Mouse (Mus musculus) liver, embryonic 12.5 days (tissue): ENCODE measurements around the gene Itgbl1. TPM values are rescaled to one million over a fixed set of nuclear protein-coding genes. Genes with fewer than 3 reads are reported as not detected.
"Not testable (repeated sequence)": the region's sequence is repeated elsewhere in the genome, so short reads cannot be mapped to it uniquely, and the experiment has no call there.

Experiments
- ATAC-seq: fragments of 200-750 bp; cut with Nextera tagmentation; 2 replicates; pipeline ENCODE4 v1.8.0; 2017; ENCODE audit warnings: moderate number of reproducible peaks, mild to moderate bottlenecking, moderate library complexity
- H3K27ac ChIP-seq: fragments of 300-500 bp; sonication (generic); 2 replicates; pipeline ENCODE4 v1.5.1; 2016; ENCODE audit warnings: mild to moderate bottlenecking
- H3K27me3 ChIP-seq: fragments of 300-500 bp; sonication (generic); replicated peaks from 2 replicates; pipeline ENCODE4 v1.6.1; 2016; ENCODE audit warnings: mild to moderate bottlenecking, moderate library complexity
- H3K36me3 ChIP-seq: fragments of 300-500 bp; sonication (generic); 2 replicates; pipeline ENCODE4 v1.6.1; 2016; ENCODE audit warnings: mild to moderate bottlenecking, moderate library complexity
- H3K4me1 ChIP-seq: fragments of 300-500 bp; sonication (generic); 2 replicates; pipeline ENCODE4 v1.6.1; 2016
- H3K4me2 ChIP-seq: fragments of 300-500 bp; sonication (generic); 2 replicates; pipeline ENCODE4 v1.6.1; 2016; ENCODE audit warnings: mild to moderate bottlenecking, moderate library complexity
- H3K4me3 ChIP-seq: fragments of 300-500 bp; sonication (generic); 2 replicates; pipeline ENCODE4 v1.5.1; 2016; ENCODE audit warnings: mild to moderate bottlenecking, moderate library complexity
- H3K9ac ChIP-seq: fragments of 300-500 bp; sonication (generic); 2 replicates; pipeline ENCODE4 v1.6.1; 2016; ENCODE audit warnings: mild to moderate bottlenecking, moderate library complexity
- H3K9me3 ChIP-seq: fragments of 300-500 bp; sonication (generic); replicated peaks from 2 replicates; pipeline ENCODE4 v1.6.1; 2016; ENCODE audit warnings: mild to moderate bottlenecking, moderate library complexity
- WGBS: fragments of 180-500 bp; shearing (Covaris S2); methylation state at CpG from one replicate; pipeline ENCODE4 v1.1.7; 2016; ENCODE audit not compliant: insufficient replicate concordance; 5-methylcytosine and 5-hydroxymethylcytosine counted together
- polyA plus RNA-seq: library from polyadenylated mRNA; unstranded; fragments of >200 nt; fragmentation: Nextera tagmentation; extraction: Ambion mirVana; gene quantifications from 2 replicates; pipeline ENCODE4 v1.2.1, GENCODE M21; 2016

Itgbl1 gene
- polyA plus RNA-seq: 0.10 TPM in 1 of 2 replicates, not detected in the other

- WGBS: 34% methylated on average over 7 of the region's 7 CpGs
- ATAC-seq: no peak
- H3K4me1 ChIP-seq: 0 out of 2 replicates have a peak, but pooled peaks cover 4% of the 10 kb centered on the region
- no peaks in the 10 kb centered on the region for H3K36me3 ChIP-seq
- H3K4me3 ChIP-seq: no peak within 1 kb of the TSS
- H3K9me3 ChIP-seq: no peaks in the 10 kb centered on the region
- H3K4me2 ChIP-seq: no peak within 1 kb of the TSS
- H3K27ac ChIP-seq: no peak within 1 kb of the TSS
- H3K9ac ChIP-seq: no peak within 1 kb of the TSS
- no peaks in the 10 kb centered on the region for H3K27me3 ChIP-seq
Observed at GRCm38 (mm10) chr14:123659921-123660385, at the start of gene Itgbl1. TSS of gene Itgbl1 (plus strand) at chr14:123659971.

- no peaks in the 10 kb centered on the region for H3K9me3 ChIP-seq
- 54% methylated on average over 1 of the region's 1 CpGs for WGBS
- no peaks in the 10 kb centered on the region for H3K4me1 ChIP-seq
- ATAC-seq: no peak
- peaks cover 15% of the 10 kb centered on the region for H3K27me3 ChIP-seq
- no peak overlapping the region for H3K4me3 ChIP-seq
- H3K9ac ChIP-seq: no peak overlapping the region
- no peak overlapping the region for H3K4me2 ChIP-seq
- H3K27ac ChIP-seq: no peak overlapping the region
- no peaks in the 10 kb centered on the region for H3K36me3 ChIP-seq
Observed at GRCm38 (mm10) chr14:123622969-123623368, 36.8 kb upstream of the Itgbl1 start.

- H3K4me2 ChIP-seq: peak within 1 kb of the TSS; percentile 54
- H3K9ac ChIP-seq: no peak within 1 kb of the TSS
- no peaks in the 10 kb centered on the region for H3K9me3 ChIP-seq
- H3K4me3 ChIP-seq: peak within 1 kb of the TSS; percentile 33
- WGBS: 5% methylated on average over 47 of the region's 47 CpGs
- no peak for ATAC-seq
- H3K36me3 ChIP-seq: no peaks in the 10 kb centered on the region
- peaks cover 15% of the 10 kb centered on the region for H3K27me3 ChIP-seq
- no peak within 1 kb of the TSS for H3K27ac ChIP-seq
- H3K4me1 ChIP-seq: no peaks in the 10 kb centered on the region
Observed at GRCm38 (mm10) chr14:123626501-123627179, 33.1 kb upstream of the Itgbl1 start, which contains the start of gene Nalcn. TSS of gene Nalcn (minus strand) at chr14:123627144.

GRCm38 (mm10) chr14:123627180-123627562, 32.6 kb upstream of the Itgbl1 start:
- no peaks in the 10 kb centered on the region for H3K36me3 ChIP-seq
- peak overlapping the region; percentile 54; the same call in 1 of the 2 replicates for H3K4me2 ChIP-seq
- peaks cover 15% of the 10 kb centered on the region for H3K27me3 ChIP-seq
- peak overlapping the region; percentile 33; the same call in 1 of the 2 replicates for H3K4me3 ChIP-seq
- H3K9ac ChIP-seq: no peak overlapping the region
- no peaks in the 10 kb centered on the region for H3K9me3 ChIP-seq
- no peaks in the 10 kb centered on the region for H3K4me1 ChIP-seq
- WGBS: 51% methylated on average over 3 of the region's 3 CpGs
- no peak for ATAC-seq
- no peak overlapping the region for H3K27ac ChIP-seq

DNA sequence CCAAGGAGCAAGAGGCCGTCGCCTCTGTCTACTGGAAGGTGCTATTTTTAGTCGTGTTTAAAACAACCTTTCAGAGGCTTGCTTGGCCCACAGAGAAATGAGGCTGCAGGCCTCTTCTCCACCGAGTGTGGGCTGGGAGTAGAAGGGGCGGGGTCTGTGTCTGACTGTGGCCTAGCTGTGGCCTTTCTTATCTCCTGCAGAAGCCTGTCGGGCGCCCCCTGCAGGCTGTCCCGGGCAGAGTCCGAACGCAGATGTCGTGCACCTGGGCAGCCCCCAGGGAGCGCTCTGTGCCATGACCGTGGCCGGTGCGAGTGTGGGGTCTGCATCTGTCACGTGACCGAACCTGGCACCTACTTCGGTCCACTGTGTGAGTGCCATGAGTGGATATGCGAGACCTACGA, 1.3 kb downstream of the Itgbl1 start:
- Histone ChIP-seq H3K27me3 (no peaks in the 10 kb centered on the region), H3K4me3 (no peak overlapping the region), H3K9ac (no peak overlapping the region), H3K4me1 (0 out of 2 replicates have a peak, but pooled peaks cover 4% of the 10 kb centered on the region), H3K9me3 (no peaks in the 10 kb centered on the region), H3K36me3 (no peaks in the 10 kb centered on the region), H3K4me2 (no peak overlapping the region), H3K27ac (no peak overlapping the region)
- 17% methylated on average over 20 of the region's 20 CpGs for WGBS
- ATAC-seq: peak; percentile 68

DNA sequence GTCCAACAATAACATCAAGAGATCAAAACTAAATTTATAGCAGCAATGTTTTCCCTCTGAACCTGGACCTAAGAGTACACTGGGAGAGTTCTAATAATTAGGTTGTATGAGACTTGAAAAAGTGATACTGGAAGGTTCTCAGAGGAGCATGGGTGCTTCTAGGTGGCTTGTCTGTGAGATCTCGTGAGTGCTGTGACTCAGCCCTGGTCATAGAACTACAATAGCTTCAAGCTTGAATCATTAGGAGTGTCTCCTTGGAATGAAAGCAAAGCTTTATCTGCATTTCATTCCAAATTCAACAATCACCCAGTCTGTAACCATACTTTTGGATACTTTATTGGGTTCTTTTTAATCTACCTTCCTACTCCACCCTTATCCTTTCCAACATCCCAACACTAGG, 2.6 kb downstream of the Itgbl1 start:
- H3K27me3 ChIP-seq: no peaks in the 10 kb centered on the region
- H3K4me1 ChIP-seq: 0 out of 2 replicates have a peak, but pooled peaks cover 4% of the 10 kb centered on the region
- no peak overlapping the region for H3K27ac ChIP-seq
- no peak overlapping the region for H3K4me2 ChIP-seq
- ATAC-seq: no peak
- no peaks in the 10 kb centered on the region for H3K9me3 ChIP-seq
- no peaks in the 10 kb centered on the region for H3K36me3 ChIP-seq
- H3K9ac ChIP-seq: no peak overlapping the region
- 44% methylated on average over 1 of the region's 1 CpGs for WGBS
- H3K4me3 ChIP-seq: no peak overlapping the region

DNA sequence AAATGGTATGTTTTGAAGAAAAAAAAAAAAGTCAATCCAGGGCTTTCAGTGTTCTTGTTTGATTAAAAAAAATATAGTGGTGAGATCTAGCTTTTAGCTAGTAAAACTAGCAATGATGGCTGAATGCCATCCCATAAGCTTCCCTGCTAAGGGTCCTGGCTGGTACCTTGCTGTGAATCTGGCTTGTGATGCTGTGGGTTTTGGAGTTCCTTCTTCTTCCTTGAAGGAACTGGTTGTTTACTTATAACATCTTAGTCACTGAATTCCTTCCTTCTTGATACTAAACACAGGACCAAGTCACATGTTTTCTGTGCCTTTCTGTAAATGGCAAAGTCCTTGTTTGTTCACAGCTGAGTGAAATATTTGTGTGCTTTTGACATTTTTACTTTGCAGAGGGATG, 3.4 kb downstream of the Itgbl1 start:
- Histone ChIP-seq H3K9ac (no peak overlapping the region), H3K36me3 (no peaks in the 10 kb centered on the region), H3K9me3 (no peaks in the 10 kb centered on the region), H3K4me3 (no peak overlapping the region), H3K27ac (no peak overlapping the region), H3K4me2 (no peak overlapping the region), H3K27me3 (no peaks in the 10 kb centered on the region), H3K4me1 (0 out of 2 replicates have a peak, but pooled peaks cover 4% of the 10 kb centered on the region)
- ATAC-seq: no peak

GRCm38 (mm10) chr14:123664451-123664850, 4.7 kb downstream of the Itgbl1 start:
- no peaks in the 10 kb centered on the region for H3K9me3 ChIP-seq
- no peak for ATAC-seq
- no peak overlapping the region for H3K27ac ChIP-seq
- H3K4me1 ChIP-seq: 0 out of 2 replicates have a peak, but pooled peaks cover 4% of the 10 kb centered on the region
- H3K27me3 ChIP-seq: no peaks in the 10 kb centered on the region
- H3K9ac ChIP-seq: no peak overlapping the region
- no peak overlapping the region for H3K4me2 ChIP-seq
- no peak overlapping the region for H3K4me3 ChIP-seq
- no peaks in the 10 kb centered on the region for H3K36me3 ChIP-seq

DNA sequence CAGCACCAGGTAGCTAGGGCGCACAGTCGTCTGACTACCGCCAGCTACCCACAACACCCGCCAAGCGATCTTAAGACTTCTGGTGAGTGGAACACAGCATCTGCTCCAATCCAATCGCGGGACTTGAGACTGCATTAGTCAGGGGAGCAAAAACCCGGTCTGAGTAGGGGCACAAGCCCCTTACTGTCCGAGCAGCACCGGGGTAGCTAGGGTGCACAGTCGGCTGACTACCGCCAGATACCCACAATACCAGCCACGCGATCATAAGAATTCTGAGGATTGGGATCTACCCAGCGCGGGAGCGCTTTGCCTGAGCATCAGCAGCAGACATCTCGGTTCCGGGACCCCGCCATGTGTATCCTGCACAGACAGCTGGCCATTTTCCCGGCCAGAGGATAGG, 11.3 kb downstream of the Itgbl1 start:
- not testable (repeated sequence) for H3K27ac ChIP-seq, H3K27me3 ChIP-seq, ATAC-seq, H3K9me3 ChIP-seq, H3K4me3 ChIP-seq, H3K4me1 ChIP-seq, H3K9ac ChIP-seq, H3K4me2 ChIP-seq, H3K36me3 ChIP-seq
- WGBS: 55% methylated on average over 21 of the region's 21 CpGs

DNA sequence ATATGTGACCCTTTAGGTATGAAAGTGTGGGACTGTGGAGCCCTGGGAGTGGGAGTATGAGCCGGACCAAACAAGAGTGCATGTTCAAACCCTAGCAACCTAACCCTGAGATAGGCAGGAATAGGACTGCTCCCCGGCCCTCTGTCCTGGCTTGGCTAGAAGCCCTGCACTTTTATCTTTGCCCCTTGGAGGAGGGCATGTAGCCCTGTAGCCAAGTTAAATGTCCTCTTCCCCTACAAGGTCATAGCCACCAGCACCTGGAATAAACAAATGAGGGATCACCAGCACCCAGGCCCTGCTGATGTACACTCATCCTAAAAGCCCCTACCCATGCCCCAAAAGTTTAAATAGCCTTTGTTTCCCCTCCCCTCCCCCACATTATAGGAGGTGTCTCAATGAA, 18.3 kb downstream of the Itgbl1 start:
- Histone ChIP-seq H3K9me3 (no peaks in the 10 kb centered on the region), H3K36me3 (no peaks in the 10 kb centered on the region), H3K4me1 (no peaks in the 10 kb centered on the region), H3K4me2 (no peak overlapping the region), H3K9ac (no peak overlapping the region), H3K4me3 (no peak overlapping the region), H3K27me3 (no peaks in the 10 kb centered on the region), H3K27ac (no peak overlapping the region)
- WGBS: 40% methylated on average over 2 of the region's 2 CpGs
- ATAC-seq: no peak

- no peaks in the 10 kb centered on the region for H3K27me3 ChIP-seq
Observed at GRCm38 (mm10) chr14:123714751-123715150, 55.0 kb downstream of the Itgbl1 start.

GRCm38 (mm10) chr14:123742055-123742454, 82.3 kb downstream of the Itgbl1 start:
- H3K27ac ChIP-seq: no peak overlapping the region
- H3K4me2 ChIP-seq: no peak overlapping the region
- H3K9ac ChIP-seq: no peak overlapping the region
- H3K36me3 ChIP-seq: no peaks in the 10 kb centered on the region
- no peaks in the 10 kb centered on the region for H3K9me3 ChIP-seq
- H3K4me1 ChIP-seq: no peaks in the 10 kb centered on the region
- no peak overlapping the region for H3K4me3 ChIP-seq
- no peaks in the 10 kb centered on the region for H3K27me3 ChIP-seq
- WGBS: 62% methylated on average over 1 of the region's 1 CpGs
- no peak for ATAC-seq

More at GRCm38 (mm10) chr14:123714751-123715150, 55.0 kb downstream of the Itgbl1 start:
- no peak overlapping the region for H3K4me2 ChIP-seq
- no peaks in the 10 kb centered on the region for H3K36me3 ChIP-seq
- no peak overlapping the region for H3K27ac ChIP-seq
- no peak overlapping the region for H3K4me3 ChIP-seq
- H3K4me1 ChIP-seq: no peaks in the 10 kb centered on the region
- H3K9me3 ChIP-seq: no peaks in the 10 kb centered on the region
- H3K9ac ChIP-seq: no peak overlapping the region
- ATAC-seq: no peak

GRCm38 (mm10) chr14:123751017-123751416, 91.2 kb downstream of the Itgbl1 start:
- no peaks in the 10 kb centered on the region for H3K9me3 ChIP-seq
- no peak overlapping the region for H3K4me2 ChIP-seq
- H3K27me3 ChIP-seq: no peaks in the 10 kb centered on the region
- no peak overlapping the region for H3K9ac ChIP-seq
- H3K4me3 ChIP-seq: no peak overlapping the region
- no peaks in the 10 kb centered on the region for H3K4me1 ChIP-seq
- H3K36me3 ChIP-seq: no peaks in the 10 kb centered on the region
- H3K27ac ChIP-seq: no peak overlapping the region
- ATAC-seq: no peak
- 43% methylated on average over 1 of the region's 1 CpGs for WGBS
